ENCODE assay signal across 21 mouse cellular contexts in genomic region chr10:88877421-88877820, GRCm38 (mm10). TPM values are rescaled to one million over a fixed set of nuclear protein-coding genes. Genes with fewer than 3 reads are reported as not detected.
"Had no signal": no experiment of that assay in that cellular context is flagged by ENCODE, and none has a peak within 500 bp of the region (broad histone marks: within the 10 kb centered on the region; RNA-seq: fewer than 3 reads in every experiment).

No protein-coding gene starts in this region.

- H3K9me3 ChIP-seq: limb, embryonic 10.5 days; limb, embryonic 13.5 days; liver, embryonic 13.5 days; midbrain, embryonic 12.5 days; neural tube, embryonic 13.5 days had no signal

- H3K4me3 ChIP-seq: layer of hippocampus, adult 2 months; limb, embryonic 10.5 days; limb, embryonic 13.5 days; liver, embryonic 13.5 days; midbrain, embryonic 12.5 days; myocyte; neural tube, embryonic 13.5 days had no signal

- H3K9ac ChIP-seq: limb, embryonic 13.5 days; liver, embryonic 13.5 days; midbrain, embryonic 12.5 days; neural tube, embryonic 13.5 days had no signal

- DNase-seq: kidney, adult 2 months; kidney, postnatal 25 days; layer of hippocampus, adult 9-11 months; liver; liver, embryonic 13.5 days; lung, adult 2 months; lung, postnatal 14 days; right cerebral cortex, postnatal 4 days; thymus, postnatal 25 days had no signal

- H3K4me1 ChIP-seq: limb, embryonic 10.5 days; limb, embryonic 13.5 days; liver, embryonic 13.5 days; midbrain, embryonic 12.5 days; neural tube, embryonic 13.5 days had no signal

- H3K27ac ChIP-seq: kidney, postnatal 0 days; layer of hippocampus, adult 2 months; limb, embryonic 10.5 days; limb, embryonic 13.5 days; liver, embryonic 13.5 days; macrophage; midbrain, embryonic 12.5 days; neural tube, embryonic 13.5 days; stomach, postnatal 0 days had no signal

- H3K27me3 ChIP-seq: limb, embryonic 13.5 days; liver, embryonic 13.5 days; midbrain, embryonic 12.5 days; neural tube, embryonic 13.5 days had no signal

- H3K36me3 ChIP-seq: limb, embryonic 10.5 days; limb, embryonic 13.5 days; liver, embryonic 13.5 days; midbrain, embryonic 12.5 days; neural tube, embryonic 13.5 days had no signal

RNA-seq across cellular contexts. Expression of gene Slc5a8, which starts 8.4 kb away (rescaled TPM):
- total RNA-seq: layer of hippocampus, adult 2 months; megakaryocyte, adult 5-6 weeks; monocyte, adult 5-6 weeks had no signal
- polyA plus RNA-seq: liver, embryonic 13.5 days; liver, embryonic 16.5 days; macrophage; myocyte; neural tube, embryonic 13.5 days had no signal
